Mouse (Mus musculus) hindbrain, embryonic 12.5 days (tissue): Measurements from ENCODE around the gene Pabpc1l. TPM values are rescaled to one million over a fixed set of nuclear protein-coding genes. Genes with fewer than 3 reads are reported as not detected.
"Not testable (repeated sequence)": the region's sequence is repeated elsewhere in the genome, so short reads cannot be mapped to it uniquely, and the experiment has no call there.

Source experiments
- ATAC-seq: fragments of 200-750 bp; cut with Nextera tagmentation; 2 replicates; pipeline ENCODE4 v1.8.0; 2017; ENCODE audit warnings: moderate TSS enrichment; ENCODE audit not compliant: low FRiP score
- H3K27ac ChIP-seq: fragments of 300-500 bp; sonication (generic); 2 replicates; pipeline ENCODE4 v1.5.1; 2016; ENCODE audit warnings: mild to moderate bottlenecking
- H3K27me3 ChIP-seq: fragments of 300-500 bp; sonication (generic); 2 replicates; pipeline ENCODE4 v1.6.1; 2016; ENCODE audit warnings: mild to moderate bottlenecking
- H3K36me3 ChIP-seq: fragments of 300-500 bp; sonication (generic); 2 replicates; pipeline ENCODE4 v1.6.1; 2016; ENCODE audit warnings: mild to moderate bottlenecking
- H3K4me1 ChIP-seq: fragments of 300-500 bp; sonication (generic); 2 replicates; pipeline ENCODE4 v1.6.1; 2016
- H3K4me2 ChIP-seq: fragments of 300-500 bp; sonication (generic); replicated peaks from 2 replicates; pipeline ENCODE4 v1.6.1; 2016; ENCODE audit warnings: mild to moderate bottlenecking
- H3K4me3 ChIP-seq: fragments of 300-500 bp; sonication (generic); 2 replicates; pipeline ENCODE4 v1.5.1; 2016; ENCODE audit warnings: mild to moderate bottlenecking
- H3K9ac ChIP-seq: fragments of 300-500 bp; sonication (generic); 2 replicates; pipeline ENCODE4 v1.6.1; 2016; ENCODE audit warnings: mild to moderate bottlenecking, moderate library complexity
- H3K9me3 ChIP-seq: fragments of 300-500 bp; sonication (generic); replicated peaks from 2 replicates; pipeline ENCODE4 v1.6.1; 2016; ENCODE audit warnings: mild to moderate bottlenecking
- WGBS: fragments of 180-500 bp; shearing (Covaris S2); methylation state at CpG from one replicate; pipeline ENCODE4 v1.1.7; 2016; 5-methylcytosine and 5-hydroxymethylcytosine counted together
- polyA plus RNA-seq: library from polyadenylated mRNA; unstranded; fragments of >200 nt; fragmentation: Nextera tagmentation; extraction: Ambion mirVana; gene quantifications from 2 replicates; pipeline ENCODE4 v1.2.1, GENCODE M21; 2016

Gene Pabpc1l
- polyA plus RNA-seq, 1 experiment from 2014 or later: 2.9 TPM

GRCm38 (mm10) chr2:164040949-164041348 is 15.7 kb downstream of the Pabpc1l start:
- no peaks in the 10 kb centered on the region for H3K9me3 ChIP-seq
- H3K9ac ChIP-seq: no peak overlapping the region
- 86% methylated on average over 6 of the region's 6 CpGs for WGBS
- no peak overlapping the region for H3K4me2 ChIP-seq
- H3K27me3 ChIP-seq: no peaks in the 10 kb centered on the region
- H3K4me1 ChIP-seq: no peaks in the 10 kb centered on the region
- no peak for ATAC-seq
- no peaks in the 10 kb centered on the region for H3K36me3 ChIP-seq
- no peak overlapping the region for H3K4me3 ChIP-seq
- H3K27ac ChIP-seq: no peak overlapping the region

GRCm38 (mm10) chr2:164041523-164041922 is 16.3 kb downstream of the Pabpc1l start:
- no peak overlapping the region for H3K27ac ChIP-seq
- whole genome bisulfite sequencing: 92% methylated on average over 2 of the region's 2 CpGs
- H3K4me2 ChIP-seq: no peak overlapping the region
- H3K4me1 ChIP-seq: no peaks in the 10 kb centered on the region
- H3K9me3 ChIP-seq: no peaks in the 10 kb centered on the region
- no peaks in the 10 kb centered on the region for H3K36me3 ChIP-seq
- H3K4me3 ChIP-seq: no peak overlapping the region
- H3K27me3 ChIP-seq: no peaks in the 10 kb centered on the region
- ATAC-seq: no peak
- H3K9ac ChIP-seq: no peak overlapping the region

- Histone ChIP-seq H3K4me2 (peak overlapping the region; percentile 40), H3K4me3 (peak overlapping the region; percentile 10), H3K4me1 (no peaks in the 10 kb centered on the region), H3K9me3 (no peaks in the 10 kb centered on the region), H3K36me3 (peaks cover 10% of the 10 kb centered on the region), H3K27me3 (no peaks in the 10 kb centered on the region), H3K27ac (no peak overlapping the region), H3K9ac (no peak overlapping the region)
- peak; percentile 38; the same call in 1 of the 2 replicates for ATAC-seq
- WGBS: 2% methylated on average over 16 of the region's 16 CpGs
These were observed 22.0 kb downstream of the Pabpc1l start for GRCm38 (mm10) chr2:164047197-164047690.

GRCm38 (mm10) chr2:164053767-164054166 is 28.5 kb downstream of the Pabpc1l start:
- no peaks in the 10 kb centered on the region for H3K9me3 ChIP-seq
- no peaks in the 10 kb centered on the region for H3K4me1 ChIP-seq
- H3K36me3 ChIP-seq: peaks cover 68% of the 10 kb centered on the region
- ATAC-seq: no peak
- WGBS: 88% methylated on average over 8 of the region's 8 CpGs
- H3K27ac ChIP-seq: no peak overlapping the region
- H3K9ac ChIP-seq: no peak overlapping the region
- no peak overlapping the region for H3K4me2 ChIP-seq
- no peak overlapping the region for H3K4me3 ChIP-seq
- H3K27me3 ChIP-seq: no peaks in the 10 kb centered on the region

GRCm38 (mm10) chr2:164054671-164055070 is 29.4 kb downstream of the Pabpc1l start:
- no peak overlapping the region for H3K4me2 ChIP-seq
- WGBS: 91% methylated on average over 8 of the region's 8 CpGs
- H3K9me3 ChIP-seq: no peaks in the 10 kb centered on the region
- no peak overlapping the region for H3K9ac ChIP-seq
- H3K4me3 ChIP-seq: no peak overlapping the region
- no peaks in the 10 kb centered on the region for H3K27me3 ChIP-seq
- peaks cover 77% of the 10 kb centered on the region for H3K36me3 ChIP-seq
- H3K27ac ChIP-seq: no peak overlapping the region
- H3K4me1 ChIP-seq: no peaks in the 10 kb centered on the region
- no peak for ATAC-seq

- H3K4me1 ChIP-seq: no peaks in the 10 kb centered on the region
- WGBS: 93% methylated on average over 8 of the region's 8 CpGs
- no peaks in the 10 kb centered on the region for H3K27me3 ChIP-seq
- no peak overlapping the region for H3K9ac ChIP-seq
- no peak overlapping the region for H3K4me3 ChIP-seq
- no peak overlapping the region for H3K4me2 ChIP-seq
- H3K27ac ChIP-seq: no peak overlapping the region
- ATAC-seq: no peak
- no peaks in the 10 kb centered on the region for H3K9me3 ChIP-seq
- peaks cover 87% of the 10 kb centered on the region for H3K36me3 ChIP-seq
These were observed 34.5 kb downstream of the Pabpc1l start for GRCm38 (mm10) chr2:164059634-164060235.

GRCm38 (mm10) chr2:164070142-164070764 is 45.0 kb downstream of the Pabpc1l start, which contains the start of gene Stk4:
Stk4 (plus strand) TSS chr2:164070322.
- H3K36me3 ChIP-seq: peaks cover 7% of the 10 kb centered on the region
- peak within 1 kb of the TSS; percentile 88 for H3K4me2 ChIP-seq
- ATAC-seq: peak; percentile 59
- H3K27me3 ChIP-seq: no peaks in the 10 kb centered on the region
- no peaks in the 10 kb centered on the region for H3K9me3 ChIP-seq
- peak within 1 kb of the TSS; percentile 91 for H3K9ac ChIP-seq
- H3K4me3 ChIP-seq: peak within 1 kb of the TSS; percentile 95
- H3K27ac ChIP-seq: peak within 1 kb of the TSS; percentile 86
- WGBS: under 1% methylated on average over 45 of the region's 45 CpGs
- peaks cover 22% of the 10 kb centered on the region for H3K4me1 ChIP-seq

GRCm38 (mm10) chr2:164070765-164071436 is 45.7 kb downstream of the Pabpc1l start, which contains the start of gene Tomm34:
Tomm34 (minus strand) TSS chr2:164071169.
- peaks cover 26% of the 10 kb centered on the region for H3K4me1 ChIP-seq
- no peaks in the 10 kb centered on the region for H3K27me3 ChIP-seq
- peak; percentile 97 for ATAC-seq
- WGBS: under 1% methylated on average over 55 of the region's 55 CpGs
- H3K4me3 ChIP-seq: peak within 1 kb of the TSS; percentile 95
- H3K9ac ChIP-seq: peak within 1 kb of the TSS; percentile 91
- H3K9me3 ChIP-seq: no peaks in the 10 kb centered on the region
- peak within 1 kb of the TSS; percentile 86 for H3K27ac ChIP-seq
- H3K36me3 ChIP-seq: peaks cover 4% of the 10 kb centered on the region
- peak within 1 kb of the TSS; percentile 88 for H3K4me2 ChIP-seq

- peaks cover 26% of the 10 kb centered on the region for H3K4me1 ChIP-seq
- peak overlapping the region; percentile 86 for H3K27ac ChIP-seq
- not testable (repeated sequence) for H3K36me3 ChIP-seq, H3K9me3 ChIP-seq, H3K9ac ChIP-seq, H3K27me3 ChIP-seq
- peak; percentile 8 for ATAC-seq
- 78% methylated on average over 11 of the region's 11 CpGs for WGBS
- peak overlapping the region; percentile 95 for H3K4me3 ChIP-seq
- H3K4me2 ChIP-seq: peak overlapping the region; percentile 88
These were observed 46.2 kb downstream of the Pabpc1l start for GRCm38 (mm10) chr2:164071437-164071820.

- H3K9ac ChIP-seq: no peak overlapping the region
- H3K9me3 ChIP-seq: no peaks in the 10 kb centered on the region
- 83% methylated on average over 2 of the region's 2 CpGs for WGBS
- peaks cover 4% of the 10 kb centered on the region; the same call in 1 of the 2 replicates for H3K36me3 ChIP-seq
- H3K4me2 ChIP-seq: no peak overlapping the region
- no peaks in the 10 kb centered on the region for H3K27me3 ChIP-seq
- H3K4me1 ChIP-seq: peaks cover 26% of the 10 kb centered on the region
- no peak overlapping the region for H3K27ac ChIP-seq
- no peak for ATAC-seq
- no peak overlapping the region for H3K4me3 ChIP-seq
These were observed 46.9 kb downstream of the Pabpc1l start for GRCm38 (mm10) chr2:164072109-164072508.

GRCm38 (mm10) chr2:164073120-164073519 is 47.9 kb downstream of the Pabpc1l start:
- Histone ChIP-seq H3K4me2 (no peak overlapping the region), H3K4me1 (peaks cover 26% of the 10 kb centered on the region), H3K9me3 (no peaks in the 10 kb centered on the region), H3K27ac (no peak overlapping the region), H3K27me3 (no peaks in the 10 kb centered on the region), H3K36me3 (peaks cover 5% of the 10 kb centered on the region; the same call in 1 of the 2 replicates), H3K4me3 (no peak overlapping the region), H3K9ac (no peak overlapping the region)
- WGBS: 79% methylated on average over 7 of the region's 7 CpGs
- ATAC-seq: no peak

- Histone ChIP-seq H3K27me3 (no peaks in the 10 kb centered on the region), H3K4me1 (peaks cover 21% of the 10 kb centered on the region), H3K9ac (peak overlapping the region; percentile 90), H3K9me3 (no peaks in the 10 kb centered on the region), H3K4me2 (peak overlapping the region; percentile 97), H3K36me3 (peaks cover 5% of the 10 kb centered on the region; the same call in 1 of the 2 replicates), H3K27ac (peak overlapping the region; percentile 67; the same call in 1 of the 2 replicates), H3K4me3 (peak overlapping the region; percentile 89)
- peak; percentile 80 for ATAC-seq
- under 1% methylated on average over 48 of the region's 48 CpGs for WGBS
These were observed 48.8 kb downstream of the Pabpc1l start for GRCm38 (mm10) chr2:164073918-164074578.
